Mouse (Mus musculus): ENCODE data around the gene Ptprn2.

GRCm38 (mm10) chr12:116938158-116938854 is 452.8 kb downstream of the Ptprn2 start:
- TF ChIP-seq CTCF (IDR thresholded peaks at IDR 0.05; ENCODE audit: control insufficient read depth, insufficient read depth, insufficient replicate concordance, low read depth, low read length) (no peak), POLR2A (IDR thresholded peaks at IDR 0.05; ENCODE audit: control insufficient read depth, low read depth, low read length) (no peak)
